Mouse (Mus musculus): Measurements from ENCODE around the gene Myl7.
A peak's percentile ranks its signal among the peaks of the same experiment; 100 is the strongest.

Myl7 gene

GRCm38 (mm10) chr11:5861678-5862393 is 36.7 kb downstream of the Myl7 start, which contains the start of gene Aebp1:
Aebp1 (plus strand) TSS chr11:5861947.
- no peak for DNase-seq

GRCm38 (mm10) chr11:5860639-5861038 is 37.9 kb downstream of the Myl7 start:
- DNase-seq: no peak

DNA sequence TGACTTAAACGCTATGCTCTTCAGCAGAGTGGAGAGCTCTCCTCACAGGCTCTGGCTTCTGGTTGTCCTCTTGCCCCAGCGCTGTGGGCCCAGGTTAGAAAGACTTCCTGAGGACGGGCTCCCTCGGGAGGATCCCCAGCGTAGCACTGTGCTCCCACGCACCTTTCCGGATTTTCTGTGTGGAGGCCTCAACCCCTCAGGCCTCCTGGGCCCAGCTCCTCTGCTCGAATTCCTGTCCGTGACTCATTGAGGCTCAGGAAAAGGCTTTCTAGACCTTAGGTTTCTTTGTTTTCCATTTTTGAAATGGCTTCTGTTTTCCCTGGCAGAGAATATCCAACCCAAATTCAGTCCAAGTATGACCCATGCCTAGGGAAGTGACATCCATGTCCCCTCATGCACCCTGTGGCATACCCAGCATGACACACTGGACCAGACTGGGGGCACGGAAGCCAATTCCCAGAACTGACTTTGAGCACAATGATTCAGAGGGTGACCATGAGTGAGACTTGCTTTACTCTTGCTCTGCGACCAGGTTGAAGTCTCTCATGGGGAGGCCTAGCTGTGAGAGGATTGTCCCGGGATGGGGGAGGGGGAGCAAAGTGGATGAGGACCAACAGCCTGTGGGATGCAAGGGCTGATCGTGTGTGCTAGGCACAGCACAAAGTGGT is 38.6 kb downstream of the Myl7 start:
- no peak for DNase-seq

GRCm38 (mm10) chr11:5858723-5859122 is 39.9 kb downstream of the Myl7 start:
- DNase-seq: no peak

GRCm38 (mm10) chr11:5856479-5857130 is 42.0 kb downstream of the Myl7 start:
- no peak for DNase-seq

DNA sequence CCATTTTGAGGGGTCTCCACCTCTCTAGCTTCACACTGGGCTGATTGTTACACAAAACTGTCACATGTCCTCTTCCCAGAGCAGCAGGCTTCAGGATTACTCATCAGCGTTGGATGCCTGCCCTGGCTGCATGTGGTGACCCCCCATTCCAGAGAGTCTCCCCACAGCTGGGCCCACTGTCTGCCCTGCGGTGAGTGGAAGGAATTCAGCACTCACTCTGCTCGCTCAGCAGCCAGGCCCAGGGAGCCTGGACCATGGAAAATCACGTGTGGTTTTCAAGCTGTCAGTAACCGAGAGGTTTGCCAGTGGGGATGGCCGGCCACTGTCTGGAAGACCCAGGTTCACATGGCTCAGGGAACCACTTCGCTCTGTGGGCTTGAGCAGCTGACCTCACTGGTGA is 42.7 kb downstream of the Myl7 start:
- DNase-seq: peak; percentile 32

- DNase-seq: no peak
These were observed 43.1 kb downstream of the Myl7 start for GRCm38 (mm10) chr11:5855481-5855880.

DNA sequence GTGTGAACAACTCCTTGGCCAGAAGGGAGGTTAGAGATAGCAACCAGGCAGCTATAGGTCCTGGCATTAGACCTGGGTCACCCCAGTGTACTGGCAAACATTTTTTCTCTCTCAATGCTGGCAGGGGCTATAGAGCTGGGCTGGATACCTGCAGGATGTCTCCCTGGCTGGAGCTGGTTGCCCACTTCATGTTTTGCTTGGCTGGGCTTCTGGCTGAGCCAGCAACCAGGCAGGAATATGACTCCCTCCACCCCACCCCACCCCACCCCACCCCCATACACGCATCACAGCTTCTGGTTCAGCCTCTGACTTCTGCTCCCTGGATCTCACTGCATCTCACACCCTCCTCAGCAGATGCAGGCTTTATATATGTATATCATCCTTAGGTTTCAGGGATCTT is 46.3 kb downstream of the Myl7 start:
- DNase-seq: no peak

DNA sequence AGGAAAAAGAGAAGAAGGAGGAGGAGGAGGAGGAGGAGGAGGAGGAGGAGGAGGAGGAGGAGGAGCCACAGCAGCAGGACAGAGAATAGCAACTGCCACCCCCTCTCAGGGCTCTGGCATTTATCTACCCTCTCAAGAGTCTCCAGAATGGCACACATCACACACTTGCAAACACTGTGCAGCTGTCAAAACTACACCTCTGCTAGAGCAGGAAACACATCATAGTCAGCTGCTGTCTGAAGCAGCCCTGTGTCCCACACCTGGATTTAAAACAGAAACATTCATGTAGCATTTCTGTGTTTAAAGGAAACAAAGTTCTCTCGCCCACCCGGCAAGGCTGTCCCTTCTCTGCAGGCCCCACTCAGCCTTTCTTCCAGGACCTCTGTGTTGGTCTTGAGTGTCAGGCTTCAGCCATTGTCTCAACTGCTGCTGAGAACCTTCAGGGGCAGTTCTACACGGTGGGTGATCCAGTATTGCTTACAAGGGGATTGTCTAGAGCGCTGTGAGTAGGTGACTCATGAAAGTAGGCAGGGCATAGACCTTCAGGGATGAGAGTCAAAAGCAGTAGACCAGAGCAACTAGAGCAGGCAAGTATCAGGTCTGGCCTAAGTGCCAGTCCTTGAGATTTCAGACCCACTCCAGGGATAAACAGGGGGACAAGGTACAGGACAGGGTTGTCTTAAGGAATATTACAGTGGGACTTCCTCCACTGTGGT is 47.4 kb downstream of the Myl7 start:
- DNase-seq: no peak

GRCm38 (mm10) chr11:5850452-5850851 is 48.1 kb downstream of the Myl7 start:
- DNase-seq: no peak

DNA sequence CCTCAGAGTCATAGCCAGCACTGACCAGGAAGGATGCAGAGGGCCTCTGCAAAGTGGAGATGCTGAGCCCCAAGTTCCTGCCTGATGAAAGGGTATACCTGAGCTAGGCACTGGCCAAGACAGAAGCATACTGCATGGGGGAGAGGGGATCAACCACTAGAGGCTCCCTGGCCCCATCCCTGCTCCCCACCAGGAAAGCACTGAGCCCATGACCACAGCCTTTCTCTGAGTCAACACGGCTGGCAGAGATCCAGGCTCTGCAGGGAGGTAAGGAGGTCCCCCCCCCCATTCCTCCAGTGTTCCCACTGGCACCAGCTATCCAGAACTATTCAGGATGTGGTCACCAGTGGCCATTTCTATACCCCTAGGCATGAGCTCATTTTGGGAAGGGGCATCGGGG is 49.3 kb downstream of the Myl7 start:
- DNase-seq: no peak

DNA sequence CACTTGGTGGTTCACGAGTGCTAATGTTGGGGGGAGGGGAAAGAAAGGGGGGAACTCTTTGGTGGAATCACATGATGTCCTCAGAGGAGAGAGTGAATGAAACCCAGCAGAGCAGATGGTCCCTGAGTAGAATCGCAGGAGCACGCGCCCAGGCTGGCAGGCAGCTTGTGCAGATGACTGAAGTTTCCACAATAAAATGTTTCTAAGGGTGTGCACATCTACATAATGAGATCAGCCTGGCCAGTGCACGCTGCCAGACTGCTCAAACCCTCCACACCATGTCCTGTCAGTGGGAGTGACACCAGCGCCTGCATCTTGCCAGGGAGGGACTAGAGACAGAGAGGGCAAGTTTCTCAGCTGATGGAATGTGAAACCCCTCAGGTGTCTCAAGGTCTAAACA is 49.8 kb downstream of the Myl7 start:
- DNase-seq: peak; percentile 27

- DNase-seq: no peak
These were observed 51.8 kb downstream of the Myl7 start for GRCm38 (mm10) chr11:5846639-5847345.

Data from right cerebral cortex, postnatal 25 days (tissue).